Mouse (Mus musculus): Measurements from ENCODE around the gene Lypd5. TPM values are rescaled to one million over a fixed set of nuclear protein-coding genes. Genes with fewer than 3 reads are reported as not detected.

Gene Lypd5
- 0.08 TPM in 1 of 2 replicates, not detected in the other for polyA plus RNA-seq (2015; fragmentation: Nextera tagmentation; extraction: Ambion mirVana)

DNA sequence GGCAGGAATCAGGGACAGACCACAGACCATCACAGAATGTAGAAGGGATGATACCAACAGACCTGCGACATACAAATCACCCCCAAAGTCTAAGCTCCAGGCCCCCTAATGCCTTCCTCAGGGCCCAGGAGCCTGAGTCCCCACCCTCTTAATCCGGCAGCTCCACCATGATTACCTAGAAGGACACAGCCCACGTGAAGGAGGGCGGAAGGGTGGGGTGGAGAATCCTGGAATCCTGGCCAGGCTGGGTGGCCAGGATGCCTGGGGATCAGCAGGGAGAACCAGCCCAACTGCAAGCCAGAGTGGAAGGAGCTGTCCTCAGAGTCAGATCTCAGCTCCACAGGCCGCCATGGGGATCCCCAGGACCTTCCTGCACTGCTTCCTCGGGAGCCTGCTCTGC is at the start of gene Lypd5:
Lypd5 (plus strand) TSS at position 301 of the 400 bp plus-strand sequence.

DNA sequence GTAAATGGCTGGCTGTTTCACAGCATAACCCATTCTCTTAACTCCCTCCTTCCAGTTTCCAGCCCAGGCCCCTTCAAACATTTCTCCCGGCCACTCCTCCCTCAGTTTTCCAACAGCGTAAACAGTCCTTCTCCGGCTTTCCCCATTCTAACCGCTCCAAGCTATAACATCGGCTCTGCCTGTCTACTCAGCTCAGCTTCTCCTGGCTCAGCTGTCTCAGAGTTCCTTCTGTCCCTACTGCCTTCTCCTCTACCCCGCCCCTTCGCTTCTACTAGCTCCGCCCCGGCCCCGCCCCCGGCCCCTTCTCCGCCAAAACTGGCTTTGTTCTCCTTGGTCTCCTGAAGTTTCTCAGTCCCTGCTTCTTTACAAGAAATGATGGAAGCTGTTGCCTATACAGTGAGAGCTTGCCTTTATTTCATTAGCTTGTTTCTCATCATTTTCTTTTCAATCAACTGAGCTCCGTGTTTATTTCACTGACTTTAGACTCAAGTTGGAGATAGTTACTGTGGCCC is 48.2 kb upstream of the Lypd5 start, which contains the start of gene Zfp61:
Zfp61 (minus strand) TSS at position 462 of the 512 bp plus-strand sequence.

DNA sequence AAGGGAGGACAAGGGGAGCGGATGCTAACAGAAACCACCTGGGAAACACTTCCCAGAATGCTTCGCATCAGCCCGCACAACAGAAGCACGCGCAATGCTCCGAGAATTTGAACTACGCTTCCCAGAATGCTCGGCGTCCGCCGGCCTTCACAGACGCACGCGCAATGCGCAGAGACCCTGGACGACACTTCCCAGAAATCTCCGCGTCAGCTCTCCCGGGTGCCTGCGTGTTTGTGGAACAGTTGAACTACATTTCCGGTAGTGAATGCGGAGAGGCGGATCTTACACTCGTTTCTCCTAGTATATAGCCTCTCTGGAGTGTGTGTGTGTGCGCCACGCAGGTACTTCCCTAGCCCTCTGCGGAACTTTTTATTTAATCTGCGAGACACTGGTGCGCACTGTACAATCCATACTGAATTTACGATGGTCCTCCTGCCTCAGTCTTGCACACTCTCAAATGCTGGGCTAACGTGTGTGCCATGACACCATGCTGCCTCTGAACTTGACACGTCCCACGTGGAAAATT is 32.4 kb upstream of the Lypd5 start, which contains the start of gene Zfp94:
Zfp94 (minus strand) TSS at position 100 of the 526 bp plus-strand sequence.

DNA sequence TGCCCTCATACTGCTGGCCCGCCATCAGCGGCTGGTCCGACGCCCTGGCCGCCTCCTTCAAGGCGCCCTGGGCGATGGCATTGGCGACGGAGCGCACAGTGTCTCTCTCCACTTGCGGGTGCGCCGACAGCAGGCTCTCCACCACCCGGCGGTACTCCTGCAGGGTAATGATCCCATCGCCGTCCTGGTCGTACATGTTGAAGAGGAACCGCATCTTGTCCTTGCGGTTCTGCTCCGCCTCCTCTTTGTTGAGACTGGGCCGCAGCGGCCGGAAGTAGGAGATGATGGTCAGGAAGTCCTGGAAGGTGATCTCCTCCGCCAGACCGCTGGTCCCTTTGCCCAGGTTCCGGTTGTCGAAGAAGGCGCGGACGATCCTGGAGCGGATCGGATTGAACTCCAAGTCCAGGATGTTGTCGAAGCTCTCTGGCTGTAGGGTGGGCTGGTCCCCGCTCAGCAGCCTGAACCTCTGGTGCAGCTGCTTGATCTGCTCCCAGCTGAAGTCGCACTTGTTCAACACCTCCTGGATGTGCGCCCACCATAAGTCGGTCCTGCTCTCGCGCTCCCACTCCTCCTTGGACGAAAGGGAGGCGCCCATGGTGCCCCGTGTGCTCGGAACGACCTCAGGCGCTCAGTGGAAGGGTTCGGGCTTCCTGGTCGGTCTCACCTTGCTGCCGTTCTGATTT is 15.6 kb upstream of the Lypd5 start, which contains the start of gene Tescl:
Tescl (minus strand) TSS at position 633 of the 683 bp plus-strand sequence.

DNA sequence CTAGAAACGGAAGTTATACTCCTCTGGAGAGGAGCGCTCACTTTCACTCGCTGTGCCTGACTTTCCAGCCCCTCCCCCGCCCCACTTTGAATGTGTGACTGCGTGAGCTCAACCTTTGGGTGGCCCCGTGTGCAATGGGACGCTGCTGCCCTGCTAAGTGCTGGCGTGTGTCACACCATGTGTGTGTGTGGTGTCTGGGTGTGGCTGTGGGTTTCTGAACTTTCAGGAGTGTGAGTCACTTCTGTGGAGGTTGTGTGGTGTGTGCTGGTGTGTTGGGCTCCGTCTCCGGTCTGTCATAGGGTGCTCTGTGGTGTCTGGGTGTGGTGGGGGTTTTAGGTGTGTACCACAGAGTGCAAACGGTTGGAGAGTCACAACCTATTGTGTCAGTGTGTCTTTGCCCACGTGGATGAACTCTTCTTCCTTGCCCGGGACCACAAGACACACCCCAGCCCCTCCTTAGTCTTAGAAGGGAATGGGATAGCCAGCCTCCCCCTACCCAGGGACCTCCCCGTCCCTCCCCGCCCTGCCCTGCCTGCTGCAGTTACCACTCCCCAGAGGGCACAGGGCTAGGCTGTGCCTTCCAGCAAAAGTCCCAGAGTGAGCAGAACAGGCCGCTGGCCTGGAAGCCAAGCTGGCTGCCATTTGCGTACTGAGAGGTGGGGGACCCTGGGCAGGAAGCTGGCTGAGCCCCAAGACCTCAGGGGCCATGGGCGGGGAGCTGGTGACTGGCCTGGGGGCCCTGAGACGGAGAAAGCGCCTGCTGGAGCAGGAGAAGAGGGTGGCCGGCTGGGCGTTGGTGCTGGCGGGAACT is 20.9 kb downstream of the Lypd5 start, which contains the start of gene Kcnn4:
Kcnn4 (plus strand) TSS at position 533 of the 811 bp plus-strand sequence.

DNA sequence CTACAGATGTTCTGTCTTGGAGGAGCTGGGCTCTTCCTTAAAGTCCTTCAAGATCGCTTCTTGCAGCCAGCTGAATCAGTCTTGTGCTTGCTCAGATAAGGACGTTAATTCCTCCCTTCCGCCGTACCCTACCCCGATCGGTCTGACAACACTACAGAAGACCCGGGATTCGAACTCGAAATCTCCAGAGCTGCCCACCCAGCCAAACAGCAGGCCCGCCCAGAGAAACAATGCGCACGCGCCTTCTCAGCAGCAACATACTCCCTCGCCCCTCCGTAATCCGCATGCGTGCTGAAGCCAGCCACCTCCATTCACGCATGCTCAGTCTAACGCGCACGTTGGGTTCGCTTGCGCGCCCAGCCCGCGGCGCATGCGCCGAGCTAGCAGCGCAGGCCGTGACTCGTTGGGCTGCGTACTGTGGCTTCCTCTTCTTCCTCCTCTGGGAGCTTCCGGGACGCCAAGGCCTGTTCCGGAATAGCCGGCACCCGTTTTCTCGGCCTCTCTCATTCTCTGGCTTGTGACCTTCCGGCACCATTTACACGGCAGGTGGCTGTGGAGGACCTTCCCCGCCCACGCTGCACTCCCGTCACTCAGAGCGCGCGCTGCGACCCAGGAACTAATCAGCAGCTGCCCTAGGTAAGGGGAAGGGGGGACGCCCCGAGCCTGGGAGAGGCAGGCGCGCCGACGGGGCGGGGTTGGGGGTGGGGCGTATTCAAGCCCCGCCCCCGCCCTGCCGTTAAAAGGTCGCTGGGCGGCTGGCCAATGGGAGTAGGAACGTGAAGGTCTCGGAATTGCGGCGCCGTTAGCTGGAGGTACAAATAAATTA is 50.5 kb downstream of the Lypd5 start, which contains the start of gene Smg9:
Smg9 (plus strand) TSS at position 364 of the 826 bp plus-strand sequence.

Other genes starting within 250 kb of the Lypd5 start
- gene Zfp112, start 236.9 kb upstream of the Lypd5 start, polyA plus RNA-seq (2015; fragmentation: Nextera tagmentation; extraction: Ambion mirVana): 1.8 TPM in 2 replicates
- 5.1 and 6.2 TPM in 2 replicates for gene Zfp235, start 215.0 kb upstream of the Lypd5 start, polyA plus RNA-seq (2015; fragmentation: Nextera tagmentation; extraction: Ambion mirVana)
- gene Zfp114, start 174.1 kb upstream of the Lypd5 start, polyA plus RNA-seq (2015; fragmentation: Nextera tagmentation; extraction: Ambion mirVana): 0.67 and 0.76 TPM in 2 replicates
- 1.8 and 2.0 TPM in 2 replicates for gene Zfp111, start 137.8 kb upstream of the Lypd5 start, polyA plus RNA-seq (2015; fragmentation: Nextera tagmentation; extraction: Ambion mirVana)
- gene Zfp109, start 111.6 kb upstream of the Lypd5 start, polyA plus RNA-seq (2015; fragmentation: Nextera tagmentation; extraction: Ambion mirVana): 0.84 and 0.97 TPM in 2 replicates
- gene Zfp108, start 94.4 kb upstream of the Lypd5 start, polyA plus RNA-seq (2015; fragmentation: Nextera tagmentation; extraction: Ambion mirVana): 0.54 and 0.76 TPM in 2 replicates
- gene Zfp93, start 78.8 kb upstream of the Lypd5 start, polyA plus RNA-seq (2015; fragmentation: Nextera tagmentation; extraction: Ambion mirVana): 1.5 and 1.6 TPM in 2 replicates
- 7.3 and 9.7 TPM in 2 replicates for gene Zfp61, start 48.0 kb upstream of the Lypd5 start, polyA plus RNA-seq (2015; fragmentation: Nextera tagmentation; extraction: Ambion mirVana)
- gene Zfp94, start 32.5 kb upstream of the Lypd5 start, polyA plus RNA-seq (2015; fragmentation: Nextera tagmentation; extraction: Ambion mirVana): 3.8 and 5.0 TPM in 2 replicates
- gene Tescl, start 15.3 kb upstream of the Lypd5 start, polyA plus RNA-seq (2015; fragmentation: Nextera tagmentation; extraction: Ambion mirVana): not detected in 2 replicates
- gene Kcnn4, start 21.1 kb downstream of the Lypd5 start, polyA plus RNA-seq (2015; fragmentation: Nextera tagmentation; extraction: Ambion mirVana): 122 and 131 TPM in 2 replicates
- gene Smg9, start 50.4 kb downstream of the Lypd5 start, polyA plus RNA-seq (2015; fragmentation: Nextera tagmentation; extraction: Ambion mirVana): 24.6 and 25.3 TPM in 2 replicates
- 0.29 and 0.42 TPM in 2 replicates for gene Irgc1, start 103.1 kb downstream of the Lypd5 start, polyA plus RNA-seq (2015; fragmentation: Nextera tagmentation; extraction: Ambion mirVana)
- 26.4 and 31.6 TPM in 2 replicates for gene Plaur, start 113.3 kb downstream of the Lypd5 start, polyA plus RNA-seq (2015; fragmentation: Nextera tagmentation; extraction: Ambion mirVana)
- 5.3 and 6.6 TPM in 2 replicates for gene Cadm4, start 132.8 kb downstream of the Lypd5 start, polyA plus RNA-seq (2015; fragmentation: Nextera tagmentation; extraction: Ambion mirVana)
- gene Zfp428, start 157.8 kb downstream of the Lypd5 start, polyA plus RNA-seq (2015; fragmentation: Nextera tagmentation; extraction: Ambion mirVana): 6.1 and 9.6 TPM in 2 replicates
- 0.11 TPM in 1 of 2 replicates, not detected in the other for gene AC161166.1, start 163.3 kb downstream of the Lypd5 start, polyA plus RNA-seq (2015; fragmentation: Nextera tagmentation; extraction: Ambion mirVana)
- gene Irgq, start 181.5 kb downstream of the Lypd5 start, polyA plus RNA-seq (2015; fragmentation: Nextera tagmentation; extraction: Ambion mirVana): 1.5 and 2.0 TPM in 2 replicates
- 0.21 TPM in 1 of 2 replicates, not detected in the other for gene Pinlyp, start 196.9 kb downstream of the Lypd5 start, polyA plus RNA-seq (2015; fragmentation: Nextera tagmentation; extraction: Ambion mirVana)
- gene Xrcc1, start 197.1 kb downstream of the Lypd5 start, polyA plus RNA-seq (2015; fragmentation: Nextera tagmentation; extraction: Ambion mirVana): 40.3 and 40.4 TPM in 2 replicates
- gene Ethe1, start 238.3 kb downstream of the Lypd5 start, polyA plus RNA-seq (2015; fragmentation: Nextera tagmentation; extraction: Ambion mirVana): 23.2 and 28.2 TPM in 2 replicates
- gene Zfp575, start 238.4 kb downstream of the Lypd5 start, polyA plus RNA-seq (2015; fragmentation: Nextera tagmentation; extraction: Ambion mirVana): 1.0 and 1.5 TPM in 2 replicates